Mouse (Mus musculus): ENCODE results near the gene Clpp. TPM values are rescaled to one million over a fixed set of nuclear protein-coding genes. Genes with fewer than 3 reads are reported as not detected.

Gene Clpp
- polyA plus RNA-seq, 1 experiment from 2014 or later: 166 TPM

Other genes with a start within 250 kb of the Clpp start
- 2.5 and 2.6 TPM in 2 replicates for gene Nrtn, start 232.8 kb upstream of the Clpp start, polyA plus RNA-seq (2015; fragmentation: Nextera tagmentation; extraction: Ambion mirVana)
- gene Dus3l, start 225.5 kb upstream of the Clpp start, polyA plus RNA-seq (2015; fragmentation: Nextera tagmentation; extraction: Ambion mirVana): 89.7 and 96.9 TPM in 2 replicates
- gene Prr22, start 220.1 kb upstream of the Clpp start, polyA plus RNA-seq (2015; fragmentation: Nextera tagmentation; extraction: Ambion mirVana): 0.54 and 1.0 TPM in 2 replicates
- 4.8 and 6.7 TPM in 2 replicates for gene Rfx2, start 159.3 kb upstream of the Clpp start, polyA plus RNA-seq (2015; fragmentation: Nextera tagmentation; extraction: Ambion mirVana)
- gene Acsbg2, start 115.9 kb upstream of the Clpp start, polyA plus RNA-seq (2015; fragmentation: Nextera tagmentation; extraction: Ambion mirVana): not detected in 2 replicates
- gene 1700061G19Rik, start 114.8 kb upstream of the Clpp start, polyA plus RNA-seq (2015; fragmentation: Nextera tagmentation; extraction: Ambion mirVana): 0.43 and 0.61 TPM in 2 replicates
- gene Mllt1, start 54.9 kb upstream of the Clpp start, polyA plus RNA-seq (2015; fragmentation: Nextera tagmentation; extraction: Ambion mirVana): 89.1 and 93.3 TPM in 2 replicates
- not detected in 2 replicates for gene Acer1, start 8.2 kb upstream of the Clpp start, polyA plus RNA-seq (2015; fragmentation: Nextera tagmentation; extraction: Ambion mirVana)
- 54.7 and 55.8 TPM in 2 replicates for gene Alkbh7, start 7.0 kb downstream of the Clpp start, polyA plus RNA-seq (2015; fragmentation: Nextera tagmentation; extraction: Ambion mirVana)
- gene Pspn, start 9.7 kb downstream of the Clpp start, polyA plus RNA-seq (2015; fragmentation: Nextera tagmentation; extraction: Ambion mirVana): 0.51 and 0.61 TPM in 2 replicates
- 67.3 and 67.5 TPM in 2 replicates for gene Gtf2f1, start 21.0 kb downstream of the Clpp start, polyA plus RNA-seq (2015; fragmentation: Nextera tagmentation; extraction: Ambion mirVana)
- 0.41 and 0.54 TPM in 2 replicates for gene Gm17949, start 21.2 kb downstream of the Clpp start, polyA plus RNA-seq (2015; fragmentation: Nextera tagmentation; extraction: Ambion mirVana)
- gene Khsrp, start 41.2 kb downstream of the Clpp start, polyA plus RNA-seq (2015; fragmentation: Nextera tagmentation; extraction: Ambion mirVana): 27.9 and 31.2 TPM in 2 replicates
- gene Slc25a41, start 51.3 kb downstream of the Clpp start, polyA plus RNA-seq (2015; fragmentation: Nextera tagmentation; extraction: Ambion mirVana): not detected in 2 replicates
- gene Crb3, start 68.8 kb downstream of the Clpp start, polyA plus RNA-seq (2015; fragmentation: Nextera tagmentation; extraction: Ambion mirVana): 4.1 and 4.6 TPM in 2 replicates
- 43.1 and 45.0 TPM in 2 replicates for gene Slc25a23, start 69.6 kb downstream of the Clpp start, polyA plus RNA-seq (2015; fragmentation: Nextera tagmentation; extraction: Ambion mirVana)
- gene Dennd1c, start 88.2 kb downstream of the Clpp start, polyA plus RNA-seq (2015; fragmentation: Nextera tagmentation; extraction: Ambion mirVana): 4.3 and 4.4 TPM in 2 replicates
- gene Tubb4a, start 97.5 kb downstream of the Clpp start, polyA plus RNA-seq (2015; fragmentation: Nextera tagmentation; extraction: Ambion mirVana): 329 and 394 TPM in 2 replicates
- gene Tnfsf9, start 115.0 kb downstream of the Clpp start, polyA plus RNA-seq (2015; fragmentation: Nextera tagmentation; extraction: Ambion mirVana): 6.6 and 8.7 TPM in 2 replicates
- gene Cd70, start 159.5 kb downstream of the Clpp start, polyA plus RNA-seq (2015; fragmentation: Nextera tagmentation; extraction: Ambion mirVana): 1.4 and 1.9 TPM in 2 replicates
- gene Tnfsf14, start 203.9 kb downstream of the Clpp start, polyA plus RNA-seq (2015; fragmentation: Nextera tagmentation; extraction: Ambion mirVana): 0.08 TPM in 1 of 2 replicates, not detected in the other
- gene C3, start 237.8 kb downstream of the Clpp start, polyA plus RNA-seq (2015; fragmentation: Nextera tagmentation; extraction: Ambion mirVana): 1.2 and 1.9 TPM in 2 replicates